Mouse (Mus musculus) cerebellum, postnatal 25 days (tissue): Measurements from ENCODE around the gene Mgst1.

Experiments
- DNase-seq, 2 experiments: peaks; one replicate each; pipeline ENCODE4 v3.0.0; 2021; ENCODE audit warnings: mixed read lengths in 2 of 2

The Mgst1 gene

GRCm38 (mm10) chr6:138139930-138140329 lies at the start of gene Mgst1:
Mgst1 (plus strand) TSS chr6:138140316.
- no peak for DNase-seq

GRCm38 (mm10) chr6:138092432-138092831 lies 47.7 kb upstream of the Mgst1 start:
- no peak for DNase-seq

- no peak for DNase-seq
Measured at GRCm38 (mm10) chr6:138095060-138095459, 45.1 kb upstream of the Mgst1 start.

- no peak for DNase-seq
Measured at GRCm38 (mm10) chr6:138099646-138100045, 40.5 kb upstream of the Mgst1 start.

GRCm38 (mm10) chr6:138101843-138102242 lies 38.3 kb upstream of the Mgst1 start:
- DNase-seq, result no peak

- no peak for DNase-seq
Measured at GRCm38 (mm10) chr6:138102940-138103339, 37.2 kb upstream of the Mgst1 start.

- no peak for DNase-seq
Measured at GRCm38 (mm10) chr6:138104559-138104958, 35.6 kb upstream of the Mgst1 start.

- DNase-seq, result no peak
Measured at GRCm38 (mm10) chr6:138117496-138117895, 22.6 kb upstream of the Mgst1 start.

GRCm38 (mm10) chr6:138128392-138129335 lies 11.5 kb upstream of the Mgst1 start:
- no peak for DNase-seq

GRCm38 (mm10) chr6:138130541-138130940 lies 9.6 kb upstream of the Mgst1 start:
- no peak for DNase-seq

GRCm38 (mm10) chr6:138140336-138140735 lies 220 bp downstream of the Mgst1 start:
- DNase-seq, result peak in 1 of 2 experiments; percentile 5

GRCm38 (mm10) chr6:138141111-138141592 lies 1.0 kb downstream of the Mgst1 start:
- no peak for DNase-seq

GRCm38 (mm10) chr6:138142604-138143003 lies 2.5 kb downstream of the Mgst1 start:
- DNase-seq, result no peak

- peak in 1 of 2 experiments; percentile 15 for DNase-seq
Measured at GRCm38 (mm10) chr6:138143450-138143849, 3.3 kb downstream of the Mgst1 start.

GRCm38 (mm10) chr6:138153111-138153510 lies 13.0 kb downstream of the Mgst1 start:
- peak; percentile 55 to 73 for DNase-seq

- DNase-seq, result peak in 1 of 2 experiments; percentile 24
Measured at GRCm38 (mm10) chr6:138163920-138164319, 23.8 kb downstream of the Mgst1 start.

GRCm38 (mm10) chr6:138171480-138172224 lies 31.5 kb downstream of the Mgst1 start:
- DNase-seq, result peak in 1 of 2 experiments; percentile 13
